Mouse (Mus musculus) embryonic facial prominence, embryonic 11.5 days (tissue): ENCODE measurements around the gene Fbxl13. TPM values are rescaled to one million over a fixed set of nuclear protein-coding genes. Genes with fewer than 3 reads are reported as not detected.
"Not testable (repeated sequence)": the region's sequence is repeated elsewhere in the genome, so short reads cannot be mapped to it uniquely, and the experiment has no call there.

ENCODE experiments used
- ATAC-seq: fragments of 200-750 bp; cut with Nextera tagmentation; replicated peaks from 2 replicates; pipeline ENCODE4 v1.8.0; 2017; ENCODE audit warnings: low read depth; ENCODE audit not compliant: insufficient number of reproducible peaks, low FRiP score, low TSS enrichment
- DNase-seq: peaks from one replicate; pipeline ENCODE4 v3.0.0-alpha.2; 2015; ENCODE audit warnings: low spot score
- H3K27ac ChIP-seq: fragments of 300-500 bp; sonication (generic); replicated peaks from 2 replicates; pipeline ENCODE4 v1.5.1; 2014; ENCODE audit warnings: mild to moderate bottlenecking, low read depth, low read length, control low read depth
- H3K27me3 ChIP-seq: fragments of 300-500 bp; sonication (generic); 2 replicates; pipeline ENCODE4 v1.6.1; 2014; ENCODE audit warnings: mild to moderate bottlenecking, low read length, moderate library complexity, mixed read lengths; ENCODE audit not compliant: control insufficient read depth, insufficient read depth
- H3K36me3 ChIP-seq: fragments of 300-500 bp; sonication (generic); replicated peaks from 2 replicates; pipeline ENCODE4 v1.6.1; 2014; ENCODE audit warnings: low read depth, mild to moderate bottlenecking, low read length, moderate library complexity, mixed read lengths; ENCODE audit not compliant: control insufficient read depth, insufficient read depth
- H3K4me1 ChIP-seq: fragments of 300-500 bp; sonication (generic); 2 replicates; pipeline ENCODE4 v1.6.1; 2014; ENCODE audit warnings: low read length, mixed read lengths; ENCODE audit not compliant: control insufficient read depth, insufficient read depth
- H3K4me2 ChIP-seq: fragments of 300-500 bp; sonication (generic); 2 replicates; pipeline ENCODE4 v1.6.1; 2014; ENCODE audit warnings: low read depth, mild to moderate bottlenecking, control low read depth, low read length, moderate library complexity
- H3K4me3 ChIP-seq: fragments of 300-500 bp; sonication (generic); 2 replicates; pipeline ENCODE4 v1.5.1; 2014; ENCODE audit warnings: low read depth, low read length, control low read depth
- H3K9ac ChIP-seq: fragments of 300-500 bp; sonication (generic); replicated peaks from 2 replicates; pipeline ENCODE4 v1.6.1; 2014; ENCODE audit warnings: mild to moderate bottlenecking, control low read depth, low read length
- H3K9me3 ChIP-seq: fragments of 300-500 bp; sonication (generic); replicated peaks from 2 replicates; pipeline ENCODE4 v1.6.1; 2016; ENCODE audit warnings: mild to moderate bottlenecking, low read length, inconsistent platforms, mixed read lengths; ENCODE audit not compliant: control insufficient read depth
- WGBS: fragments of 180-500 bp; shearing (Covaris S2); extraction: QIAGEN DNeasy Blood & Tissue Kit; methylation state at CpG from one replicate; pipeline ENCODE4 v1.1.7; 2014; 5-methylcytosine and 5-hydroxymethylcytosine counted together
- polyA plus RNA-seq: library from polyadenylated mRNA; unstranded; fragments of >200 nt; fragmentation: Nextera tagmentation; extraction: Ambion mirVana; gene quantifications from 2 replicates; pipeline ENCODE4 v1.2.1, GENCODE M21; 2014

The Fbxl13 gene
- polyA plus RNA-seq, 1 experiment from 2014 or later, result 0.11 TPM

- 67% methylated on average over 3 of the region's 3 CpGs for WGBS
Measured at GRCm38 (mm10) chr5:21610996-21611395, 34.4 kb downstream of the Fbxl13 start.

GRCm38 (mm10) chr5:21608311-21609304, 36.8 kb downstream of the Fbxl13 start:
- Histone ChIP-seq H3K9ac (no peak overlapping the region), H3K27ac (no peak overlapping the region), H3K9me3 (no peaks in the 10 kb centered on the region), H3K4me1 (no peaks in the 10 kb centered on the region), H3K36me3 (no peaks in the 10 kb centered on the region), H3K4me2 (no peak overlapping the region), H3K4me3 (no peak overlapping the region), H3K27me3 (no peaks in the 10 kb centered on the region)
- no peak for DNase-seq
- WGBS, result 60% methylated on average over 12 of the region's 12 CpGs
- no peak for ATAC-seq

More at GRCm38 (mm10) chr5:21610996-21611395, 34.4 kb downstream of the Fbxl13 start:
- no peaks in the 10 kb centered on the region for H3K4me1 ChIP-seq
- no peak overlapping the region for H3K9ac ChIP-seq
- H3K27ac ChIP-seq, result no peak overlapping the region
- ATAC-seq (no peak), DNase-seq (no peak)
- H3K4me2 ChIP-seq, result no peak overlapping the region
- H3K27me3 ChIP-seq, result no peaks in the 10 kb centered on the region
- H3K4me3 ChIP-seq, result no peak overlapping the region
- no peaks in the 10 kb centered on the region for H3K36me3 ChIP-seq
- H3K9me3 ChIP-seq, result no peaks in the 10 kb centered on the region

GRCm38 (mm10) chr5:21605936-21606335, 39.5 kb downstream of the Fbxl13 start:
- Histone ChIP-seq H3K4me3 (no peak overlapping the region), H3K9ac (no peak overlapping the region), H3K27me3 (no peaks in the 10 kb centered on the region), H3K4me1 (no peaks in the 10 kb centered on the region), H3K36me3 (no peaks in the 10 kb centered on the region), H3K4me2 (no peak overlapping the region), H3K27ac (no peak overlapping the region), H3K9me3 (no peaks in the 10 kb centered on the region)
- ATAC-seq (no peak), DNase-seq (no peak)
- 67% methylated on average over 6 of the region's 6 CpGs for WGBS

- no peak for ATAC-seq
- DNase-seq, result no peak
- no peaks in the 10 kb centered on the region for H3K9me3 ChIP-seq
- 96% methylated on average over 4 of the region's 4 CpGs for WGBS
- H3K4me1 ChIP-seq, result no peaks in the 10 kb centered on the region
- no peak overlapping the region for H3K27ac ChIP-seq
- H3K4me2 ChIP-seq, result no peak overlapping the region
- H3K27me3 ChIP-seq, result no peaks in the 10 kb centered on the region
- no peak overlapping the region for H3K9ac ChIP-seq
- H3K36me3 ChIP-seq, result no peaks in the 10 kb centered on the region
- H3K4me3 ChIP-seq, result no peak overlapping the region
Measured at GRCm38 (mm10) chr5:21599961-21600360, 45.5 kb downstream of the Fbxl13 start.

GRCm38 (mm10) chr5:21599536-21599935, 45.9 kb downstream of the Fbxl13 start:
- H3K36me3 ChIP-seq, ATAC-seq, H3K9ac ChIP-seq, DNase-seq, H3K27ac ChIP-seq, H3K27me3 ChIP-seq, H3K9me3 ChIP-seq, H3K4me1 ChIP-seq, H3K4me2 ChIP-seq, H3K4me3 ChIP-seq: not testable (repeated sequence)
- 76% methylated on average over 2 of the region's 2 CpGs for WGBS

- Histone ChIP-seq H3K4me3 (no peak overlapping the region), H3K4me1 (no peaks in the 10 kb centered on the region), H3K4me2 (no peak overlapping the region), H3K9ac (no peak overlapping the region), H3K27ac (no peak overlapping the region), H3K27me3 (no peaks in the 10 kb centered on the region), H3K36me3 (no peaks in the 10 kb centered on the region), H3K9me3 (no peaks in the 10 kb centered on the region)
- ATAC-seq, result no peak
- DNase-seq, result no peak
- 88% methylated on average over 9 of the region's 9 CpGs for WGBS
Measured at GRCm38 (mm10) chr5:21593201-21593709, 52.2 kb downstream of the Fbxl13 start.

GRCm38 (mm10) chr5:21592106-21592505, 53.3 kb downstream of the Fbxl13 start:
- no peaks in the 10 kb centered on the region for H3K36me3 ChIP-seq
- no peaks in the 10 kb centered on the region for H3K27me3 ChIP-seq
- no peak overlapping the region for H3K9ac ChIP-seq
- WGBS, result 77% methylated on average over 2 of the region's 2 CpGs
- H3K4me2 ChIP-seq, result no peak overlapping the region
- ATAC-seq, result no peak
- no peaks in the 10 kb centered on the region for H3K4me1 ChIP-seq
- H3K4me3 ChIP-seq, result no peak overlapping the region
- no peaks in the 10 kb centered on the region for H3K9me3 ChIP-seq
- no peak for DNase-seq
- no peak overlapping the region for H3K27ac ChIP-seq

- WGBS, result 77% methylated on average over 13 of the region's 13 CpGs
- no peak for ATAC-seq
Measured at GRCm38 (mm10) chr5:21588220-21588619, 57.2 kb downstream of the Fbxl13 start.

More at GRCm38 (mm10) chr5:21588220-21588619, 57.2 kb downstream of the Fbxl13 start:
- H3K9ac ChIP-seq, result no peak overlapping the region
- no peaks in the 10 kb centered on the region for H3K27me3 ChIP-seq
- no peaks in the 10 kb centered on the region for H3K9me3 ChIP-seq
- H3K36me3 ChIP-seq, result no peaks in the 10 kb centered on the region
- H3K4me1 ChIP-seq, result no peaks in the 10 kb centered on the region
- H3K4me2 ChIP-seq, result no peak overlapping the region
- H3K4me3 ChIP-seq, result no peak overlapping the region
- H3K27ac ChIP-seq, result no peak overlapping the region
- DNase-seq, result no peak
